Mouse (Mus musculus): ENCODE results near the gene Nfe2. TPM values are rescaled to one million over a fixed set of nuclear protein-coding genes. Genes with fewer than 3 reads are reported as not detected.
A peak's percentile ranks its signal among the peaks of the same experiment; 100 is the strongest.

The Nfe2 gene
- polyA plus RNA-seq, 1 experiment = 1.0 TPM

GRCm38 (mm10) chr15:103302341-103303021 lies 44.3 kb upstream of the Nfe2 start:
- TF ChIP-seq CTCF (conservative IDR thresholded peaks at IDR 0.05; ENCODE audit: insufficient read depth, insufficient read length, low read depth, low read length) (no peak), POLR2A (IDR thresholded peaks at IDR 0.05; ENCODE audit: low read depth, low read length) (no peak)
- no peak for DNase-seq
- 57% methylated on average over 6 of the region's 6 CpGs for WGBS
- peaks cover 25% of the 10 kb centered on the region for H3K4me1 ChIP-seq (ENCODE audit: control insufficient read depth, insufficient read depth, low read length)
- H3K36me3 ChIP-seq (ENCODE audit: control insufficient read depth, insufficient read depth, low read length) = no peaks in the 10 kb centered on the region
- H3K27me3 ChIP-seq (replicated peaks; ENCODE audit: control insufficient read depth, insufficient read depth, low read length) = no peaks in the 10 kb centered on the region
- no peak overlapping the region for H3K27ac ChIP-seq (ENCODE audit: insufficient read depth, low read depth, low read length)
- H3K4me3 ChIP-seq (ENCODE audit: insufficient read depth, low read depth, low read length) = no peak overlapping the region

GRCm38 (mm10) chr15:103301547-103302340 lies 43.5 kb upstream of the Nfe2 start:
- TF ChIP-seq POLR2A (IDR thresholded peaks at IDR 0.05; ENCODE audit: low read depth, low read length) (no peak), CTCF (conservative IDR thresholded peaks at IDR 0.05; ENCODE audit: insufficient read depth, insufficient read length, low read depth, low read length) (no peak)
- Histone ChIP-seq H3K4me1 (ENCODE audit: control insufficient read depth, insufficient read depth, low read length) (peaks cover 20% of the 10 kb centered on the region), H3K36me3 (ENCODE audit: control insufficient read depth, insufficient read depth, low read length) (no peaks in the 10 kb centered on the region), H3K4me3 (ENCODE audit: insufficient read depth, low read depth, low read length) (no peak overlapping the region), H3K27me3 (replicated peaks; ENCODE audit: control insufficient read depth, insufficient read depth, low read length) (no peaks in the 10 kb centered on the region), H3K27ac (ENCODE audit: insufficient read depth, low read depth, low read length) (no peak overlapping the region)
- WGBS = 57% methylated on average over 5 of the region's 5 CpGs
- no peak for DNase-seq

- H3K4me1 ChIP-seq (ENCODE audit: control insufficient read depth, insufficient read depth, low read length) = peaks cover 13% of the 10 kb centered on the region
- TF ChIP-seq POLR2A (IDR thresholded peaks at IDR 0.05; ENCODE audit: low read depth, low read length) (no peak), CTCF (conservative IDR thresholded peaks at IDR 0.05; ENCODE audit: insufficient read depth, insufficient read length, low read depth, low read length) (no peak)
- no peak overlapping the region for H3K27ac ChIP-seq (ENCODE audit: insufficient read depth, low read depth, low read length)
- H3K4me3 ChIP-seq (ENCODE audit: insufficient read depth, low read depth, low read length) = no peak overlapping the region
- no peak for DNase-seq
- WGBS = 68% methylated on average over 2 of the region's 2 CpGs
- no peaks in the 10 kb centered on the region for H3K27me3 ChIP-seq (replicated peaks; ENCODE audit: control insufficient read depth, insufficient read depth, low read length)
- H3K36me3 ChIP-seq (ENCODE audit: control insufficient read depth, insufficient read depth, low read length) = no peaks in the 10 kb centered on the region
Measured at GRCm38 (mm10) chr15:103301046-103301445, 42.8 kb upstream of the Nfe2 start.

GRCm38 (mm10) chr15:103300560-103300959 lies 42.4 kb upstream of the Nfe2 start:
- no peaks in the 10 kb centered on the region for H3K27me3 ChIP-seq (replicated peaks; ENCODE audit: control insufficient read depth, insufficient read depth, low read length)
- TF ChIP-seq CTCF (conservative IDR thresholded peaks at IDR 0.05; ENCODE audit: insufficient read depth, insufficient read length, low read depth, low read length) (no peak), POLR2A (IDR thresholded peaks at IDR 0.05; ENCODE audit: low read depth, low read length) (no peak)
- DNase-seq = no peak
- no peak overlapping the region for H3K27ac ChIP-seq (ENCODE audit: insufficient read depth, low read depth, low read length)
- WGBS = 52% methylated on average over 2 of the region's 2 CpGs
- no peaks in the 10 kb centered on the region for H3K36me3 ChIP-seq (ENCODE audit: control insufficient read depth, insufficient read depth, low read length)
- H3K4me3 ChIP-seq (ENCODE audit: insufficient read depth, low read depth, low read length) = no peak overlapping the region
- H3K4me1 ChIP-seq (ENCODE audit: control insufficient read depth, insufficient read depth, low read length) = peaks cover 13% of the 10 kb centered on the region

- Histone ChIP-seq H3K4me1 (ENCODE audit: control insufficient read depth, insufficient read depth, low read length) (peaks cover 13% of the 10 kb centered on the region), H3K27ac (ENCODE audit: insufficient read depth, low read depth, low read length) (no peak overlapping the region), H3K4me3 (ENCODE audit: insufficient read depth, low read depth, low read length) (no peak overlapping the region), H3K27me3 (replicated peaks; ENCODE audit: control insufficient read depth, insufficient read depth, low read length) (no peaks in the 10 kb centered on the region), H3K36me3 (ENCODE audit: control insufficient read depth, insufficient read depth, low read length) (no peaks in the 10 kb centered on the region)
- WGBS = 57% methylated on average over 18 of the region's 18 CpGs
- TF ChIP-seq POLR2A (IDR thresholded peaks at IDR 0.05; ENCODE audit: low read depth, low read length) = no peak
- no peak for TF ChIP-seq CTCF (conservative IDR thresholded peaks at IDR 0.05; ENCODE audit: insufficient read depth, insufficient read length, low read depth, low read length)
- peak; percentile 27 for DNase-seq
Measured at GRCm38 (mm10) chr15:103300067-103300471, 41.9 kb upstream of the Nfe2 start.

- Histone ChIP-seq H3K4me3 (ENCODE audit: insufficient read depth, low read depth, low read length) (no peak overlapping the region), H3K27me3 (replicated peaks; ENCODE audit: control insufficient read depth, insufficient read depth, low read length) (no peaks in the 10 kb centered on the region), H3K27ac (ENCODE audit: insufficient read depth, low read depth, low read length) (no peak overlapping the region), H3K4me1 (ENCODE audit: control insufficient read depth, insufficient read depth, low read length) (peaks cover 13% of the 10 kb centered on the region), H3K36me3 (ENCODE audit: control insufficient read depth, insufficient read depth, low read length) (no peaks in the 10 kb centered on the region)
- no peak for TF ChIP-seq POLR2A (IDR thresholded peaks at IDR 0.05; ENCODE audit: low read depth, low read length)
- TF ChIP-seq CTCF (conservative IDR thresholded peaks at IDR 0.05; ENCODE audit: insufficient read depth, insufficient read length, low read depth, low read length) = no peak
- WGBS = 74% methylated on average over 8 of the region's 8 CpGs
- DNase-seq = no peak
Measured at GRCm38 (mm10) chr15:103299644-103300043, 41.4 kb upstream of the Nfe2 start.
